Mouse (Mus musculus): ENCODE measurements around the gene Tarbp1.

Tarbp1 gene

GRCm38 (mm10) chr8:126474299-126475187, at the start of gene Tarbp1:
Gene Tarbp1, minus strand, starts transcription at chr8:126475065.
- DNase-seq: peak; percentile 93 to 97

GRCm38 (mm10) chr8:126524233-126524985, 49.5 kb upstream of the Tarbp1 start:
- peak in 1 of 2 experiments; percentile 60 for DNase-seq

GRCm38 (mm10) chr8:126523060-126523574, 48.3 kb upstream of the Tarbp1 start:
- DNase-seq: no peak

DNA sequence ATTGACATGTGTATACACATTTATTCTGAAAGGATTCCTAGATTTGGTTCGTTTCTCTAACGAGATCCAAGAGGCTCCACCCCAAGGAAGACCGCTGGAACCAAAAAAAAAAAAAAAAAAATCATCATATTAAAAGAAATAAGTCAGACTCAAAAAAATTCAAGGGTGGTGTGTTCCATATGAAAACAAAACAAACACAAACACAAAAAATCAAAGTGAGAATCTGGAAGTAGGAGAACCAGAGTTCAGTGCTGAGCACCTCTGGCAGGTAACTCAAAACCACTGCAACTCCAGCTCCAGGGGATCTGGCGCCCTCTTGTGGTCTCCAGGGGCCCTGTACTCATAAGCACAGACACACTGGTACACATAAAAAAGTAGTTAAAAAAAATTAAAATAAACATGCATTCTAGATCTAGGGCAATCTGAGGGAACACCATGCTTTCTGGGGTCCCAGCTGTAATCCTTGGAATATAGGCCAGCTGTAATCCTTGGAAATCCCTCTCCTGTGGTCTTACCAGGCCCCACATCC, 44.6 kb upstream of the Tarbp1 start:
- DNase-seq: no peak

DNA sequence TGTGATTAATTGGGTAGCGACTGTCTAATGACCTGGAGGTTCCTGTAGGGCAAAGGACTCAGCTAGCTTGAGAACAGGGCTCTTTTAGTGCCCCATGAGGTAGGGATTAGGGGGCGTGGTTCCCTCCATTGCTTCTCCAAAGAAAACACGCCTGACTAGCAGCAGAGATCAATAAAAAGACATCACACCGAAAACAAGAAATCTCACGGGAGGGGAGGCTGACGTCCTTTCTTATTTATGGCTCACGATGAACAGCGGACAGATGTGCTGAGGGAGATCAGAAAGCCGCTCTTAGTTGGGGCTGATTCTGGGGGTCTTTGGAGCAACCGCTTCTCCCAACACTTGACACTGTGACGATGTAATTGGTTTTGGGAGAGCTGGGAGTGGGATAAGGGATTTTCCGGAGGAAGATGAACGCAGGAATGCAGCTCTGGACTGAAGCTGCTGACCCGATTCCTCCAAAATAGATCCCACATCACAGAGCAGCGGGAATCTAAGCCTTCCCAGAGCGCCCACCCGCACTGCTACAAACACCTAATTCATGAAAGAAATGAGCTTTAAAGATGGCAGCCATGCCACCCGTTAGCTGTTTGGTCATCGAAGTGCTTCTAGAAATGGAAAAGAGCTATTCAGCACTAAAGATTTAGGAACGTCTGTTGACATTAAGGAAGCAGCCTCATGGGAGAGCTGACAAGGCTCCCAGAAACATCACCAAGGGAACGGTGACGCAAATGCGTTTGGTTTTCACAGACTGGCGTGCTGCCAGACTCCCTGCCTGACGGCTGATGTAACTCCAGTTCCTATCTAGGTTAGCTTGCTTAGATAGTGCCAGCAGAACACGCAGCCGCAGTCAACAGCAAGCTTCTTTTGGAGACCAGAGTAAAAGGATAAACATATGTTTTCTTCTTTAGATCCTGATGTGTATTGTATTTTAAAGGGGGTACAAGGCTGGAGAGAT, 42.0 kb upstream of the Tarbp1 start:
- peak; percentile 96 for DNase-seq

DNA sequence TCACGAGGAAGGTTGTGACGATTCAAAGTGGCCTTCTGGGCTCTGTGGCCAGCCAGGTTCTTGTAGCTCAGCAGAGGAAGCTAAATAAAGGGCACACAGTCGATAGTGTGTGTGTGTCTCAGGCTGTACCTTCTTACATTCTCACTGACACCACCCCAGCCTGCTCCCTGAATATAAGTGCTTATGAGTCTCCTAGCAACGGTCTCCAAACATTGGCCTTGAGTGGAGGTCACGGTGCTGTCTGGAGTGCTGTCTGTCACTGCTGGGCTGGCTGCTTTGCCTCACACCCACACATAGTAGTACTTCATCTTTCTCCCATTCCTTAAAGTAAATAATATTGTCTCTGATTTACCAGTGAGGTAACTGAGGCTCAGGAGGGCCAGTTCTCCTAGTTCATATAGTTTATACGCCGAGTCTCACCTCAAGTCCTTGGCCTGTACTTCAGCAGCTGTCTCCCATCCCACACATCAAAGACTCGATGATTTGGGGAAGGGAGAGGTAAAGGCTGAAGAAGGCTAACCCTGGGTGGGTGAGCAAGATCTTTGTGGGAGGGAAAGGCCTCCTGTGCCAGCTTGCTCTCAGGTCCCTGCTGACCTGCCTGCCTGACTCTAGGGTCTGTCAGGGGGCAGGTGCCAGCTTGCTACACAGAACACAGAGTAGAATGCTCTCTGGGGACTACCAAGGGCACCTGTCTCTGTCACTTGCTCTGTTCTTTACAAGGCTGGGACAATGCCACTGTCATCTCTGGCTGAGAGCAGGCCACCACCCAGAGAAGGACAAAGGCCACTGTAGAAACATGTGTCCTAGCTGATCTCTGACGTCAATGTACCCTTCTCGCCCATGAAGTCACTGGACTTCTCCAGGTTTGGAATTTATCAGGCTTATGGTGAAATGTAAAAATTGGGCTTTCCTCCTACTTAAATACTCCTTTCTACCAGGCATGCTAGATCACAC, 39.4 kb upstream of the Tarbp1 start:
- no peak for DNase-seq

GRCm38 (mm10) chr8:126510866-126511265, 36.0 kb upstream of the Tarbp1 start:
- no peak for DNase-seq

GRCm38 (mm10) chr8:126509635-126510034, 34.8 kb upstream of the Tarbp1 start:
- DNase-seq: no peak

DNA sequence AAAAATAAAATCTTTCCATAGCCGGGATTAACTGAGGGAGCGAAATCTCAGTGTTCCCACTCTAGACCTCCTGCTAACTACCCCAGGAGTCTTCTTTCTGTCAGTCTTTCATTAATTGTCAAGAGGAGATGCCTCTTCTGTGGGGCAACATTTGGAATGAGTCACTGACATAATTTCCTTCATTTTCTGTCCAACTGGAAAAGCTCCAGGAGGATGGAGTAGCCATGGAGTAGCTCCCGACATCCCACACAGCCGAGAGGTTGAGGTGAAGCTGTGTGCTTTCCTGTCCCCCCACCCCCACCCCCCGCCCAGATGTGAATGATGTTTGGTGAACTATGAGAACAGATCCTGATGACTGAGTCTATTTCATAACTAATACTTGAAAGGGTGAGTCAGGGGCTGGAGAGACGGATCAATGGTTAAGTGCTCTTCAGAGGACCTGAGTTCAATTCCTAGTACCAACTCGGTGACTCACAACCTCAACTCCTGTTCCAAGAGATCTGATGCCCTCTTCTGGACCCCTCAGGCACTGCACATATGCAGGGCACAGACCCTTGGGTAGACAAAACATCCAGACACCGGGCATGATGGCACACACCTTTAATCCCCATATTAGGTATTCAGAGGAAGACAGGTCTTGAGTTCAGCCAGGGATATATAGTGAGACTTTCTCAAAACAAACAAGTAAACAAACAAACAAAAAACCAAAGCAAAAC, 34.2 kb upstream of the Tarbp1 start:
- DNase-seq: no peak

DNA sequence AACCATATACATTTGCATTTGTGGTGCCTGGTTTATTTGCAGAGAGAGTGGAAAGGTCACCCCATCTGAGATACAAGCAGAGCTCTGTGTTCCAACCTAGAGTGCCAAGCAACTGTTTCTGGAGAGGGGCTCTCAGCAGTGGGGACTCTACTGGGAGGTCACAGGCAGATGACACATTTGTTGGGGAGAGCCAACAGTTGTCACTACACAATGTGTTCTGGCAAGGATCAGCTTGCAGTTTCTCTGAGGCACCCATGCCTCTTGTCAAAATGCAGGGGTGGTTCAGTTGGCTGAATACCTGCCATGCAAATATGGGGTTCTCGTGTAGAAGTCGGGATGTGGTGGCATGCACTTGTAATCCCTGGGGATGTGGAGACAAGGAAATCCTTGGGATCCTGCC, 33.4 kb upstream of the Tarbp1 start:
- no peak for DNase-seq

DNA sequence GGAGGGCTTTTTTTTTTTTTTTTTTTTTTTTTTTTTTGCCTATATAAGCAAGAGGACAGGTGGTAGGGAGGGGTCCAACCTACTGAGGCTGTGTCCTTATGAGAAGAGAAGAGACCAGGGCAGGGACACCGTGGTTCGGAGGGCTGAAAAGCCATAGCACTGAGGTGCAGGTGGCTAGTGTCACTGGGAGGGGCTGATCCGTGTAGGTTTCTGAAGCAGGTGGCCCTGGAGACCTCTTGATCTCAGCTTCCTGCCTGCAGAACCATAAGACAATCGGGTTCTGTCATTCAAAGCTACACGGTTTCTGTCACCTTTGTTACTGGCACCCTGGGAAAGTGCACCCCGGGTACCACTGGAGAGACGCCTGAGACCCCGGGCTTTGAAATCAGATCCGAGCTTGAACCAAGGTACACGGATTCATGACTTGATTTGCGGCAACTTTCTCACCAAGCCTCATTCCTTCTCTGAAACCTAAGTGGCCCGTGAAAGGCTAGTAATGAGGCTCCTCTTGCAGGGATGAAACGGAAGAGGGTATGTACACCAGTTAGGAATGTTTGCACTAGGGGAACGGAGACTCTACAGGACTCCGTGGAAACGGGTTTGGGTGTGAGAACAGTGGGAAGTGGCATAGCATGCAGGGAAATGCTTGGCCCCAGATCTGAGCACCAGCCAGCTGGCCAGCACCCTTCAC, 29.8 kb upstream of the Tarbp1 start:
- no peak for DNase-seq

DNA sequence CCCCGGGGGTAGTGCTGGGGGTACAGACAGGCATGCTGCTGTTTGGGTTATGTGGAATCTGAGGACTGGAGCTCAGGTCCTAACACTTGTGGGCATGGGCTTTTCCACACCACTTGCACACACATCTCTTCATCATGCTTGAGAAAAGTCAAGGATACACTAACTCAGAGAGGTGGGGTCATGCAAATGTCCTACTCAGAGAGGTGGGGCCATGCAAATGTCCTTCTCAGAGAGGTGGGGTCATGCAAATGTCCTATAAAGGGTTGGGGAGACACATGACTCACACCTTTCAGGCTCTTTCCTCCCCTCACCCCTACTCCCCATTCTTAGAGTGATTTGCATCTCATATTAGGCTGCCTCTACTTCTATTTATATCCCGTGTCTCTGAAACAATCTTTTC, 27.9 kb upstream of the Tarbp1 start:
- no peak for DNase-seq

DNA sequence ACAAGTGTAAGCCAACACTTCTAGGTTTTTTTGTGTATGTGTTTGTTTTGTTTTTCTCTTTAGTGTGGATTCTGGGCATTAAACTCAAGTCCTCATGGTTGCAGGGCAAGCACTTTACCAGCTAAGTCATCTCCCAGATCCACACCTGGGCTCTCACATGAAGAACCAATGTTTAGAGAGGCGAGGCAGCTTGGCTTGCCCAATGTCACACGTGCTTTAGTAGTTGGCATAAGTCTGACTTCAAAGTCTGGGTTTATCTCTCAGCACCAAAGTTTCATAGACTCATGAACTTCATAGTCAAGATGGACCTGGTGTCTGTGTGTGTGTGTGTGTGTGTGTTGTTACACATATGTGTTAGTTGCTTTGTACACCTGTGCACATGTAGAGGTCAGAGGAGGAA, 24.5 kb upstream of the Tarbp1 start:
- DNase-seq: no peak

DNA sequence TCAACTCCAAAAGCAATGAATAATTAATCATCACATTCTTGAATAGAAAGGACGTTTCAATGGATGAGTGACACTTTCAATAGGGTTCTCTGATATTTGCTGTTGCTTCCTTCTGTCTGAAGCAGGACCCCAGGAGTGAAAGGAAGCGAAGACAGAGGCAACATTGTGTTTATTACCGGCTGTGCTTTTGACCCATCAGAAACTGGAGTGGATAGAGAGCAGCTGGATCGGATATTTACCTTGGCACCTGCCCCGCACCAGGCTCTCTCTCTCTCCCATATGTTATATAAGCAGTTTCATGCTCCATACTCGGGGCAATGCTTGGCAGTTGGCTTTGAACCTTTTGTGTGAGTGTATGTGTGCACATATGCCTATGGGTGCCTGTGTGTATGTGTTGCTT, 23.6 kb upstream of the Tarbp1 start:
- DNase-seq: peak in 1 of 2 experiments; percentile 32

GRCm38 (mm10) chr8:126497541-126498428, 22.9 kb upstream of the Tarbp1 start:
- peak; percentile 92 to 95 for DNase-seq

DNA sequence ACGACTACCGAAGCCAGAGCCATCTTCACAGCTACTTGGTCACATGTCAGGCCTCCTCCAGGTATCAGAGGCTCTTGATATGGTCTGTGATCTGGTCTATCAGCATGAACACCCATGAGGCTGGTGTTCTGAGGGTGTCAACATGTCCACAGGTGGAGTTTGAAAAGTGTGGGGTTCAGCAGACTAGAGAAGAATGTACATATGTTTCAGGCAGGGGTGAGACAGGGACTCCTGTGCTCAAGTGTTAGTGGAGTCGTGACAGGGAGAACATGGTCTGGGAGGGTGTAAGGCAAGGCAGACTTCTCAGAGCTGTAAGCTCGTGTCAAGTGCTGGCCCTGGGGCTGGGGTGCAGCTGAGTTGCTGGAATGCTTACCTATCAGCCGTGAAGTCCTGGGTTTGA, 22.1 kb upstream of the Tarbp1 start:
- DNase-seq: peak in 1 of 2 experiments; percentile 22

DNA sequence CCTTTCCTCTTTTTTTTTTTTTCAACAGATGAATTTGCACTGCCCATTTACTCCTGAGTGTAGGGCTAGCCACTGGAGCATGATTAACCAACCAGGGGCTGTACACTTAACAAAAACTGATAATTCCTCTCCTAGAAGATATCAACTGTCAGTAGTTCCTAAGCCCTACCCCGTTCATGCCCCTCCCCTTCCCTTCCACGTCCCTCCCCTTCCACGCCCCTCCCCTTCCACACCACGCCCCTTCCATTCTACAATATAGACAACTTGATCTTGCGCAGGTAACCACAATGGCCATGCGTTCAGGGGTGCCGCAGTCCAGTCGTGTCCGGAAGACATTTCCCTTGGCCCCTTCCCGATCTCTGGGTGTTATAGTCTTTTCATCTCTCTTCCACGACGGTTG, 20.6 kb upstream of the Tarbp1 start:
- no peak for DNase-seq

Measured in cerebellum, adult 18-20 months (tissue).